Mouse (Mus musculus): ENCODE data around the gene Slk. TPM values are rescaled to one million over a fixed set of nuclear protein-coding genes. Genes with fewer than 3 reads are reported as not detected.
"Not testable (repeated sequence)": the region's sequence is repeated elsewhere in the genome, so short reads cannot be mapped to it uniquely, and the experiment has no call there.

Gene Slk
- polyA plus RNA-seq, 1 experiment from 2014 or later, result 21.1 TPM

GRCm38 (mm10) chr19:47560544-47561161 is 18.8 kb upstream of the Slk start:
- no peak for DNase-seq (ENCODE audit: low spot score)

GRCm38 (mm10) chr19:47561996-47562441 is 17.5 kb upstream of the Slk start:
- H3K27ac ChIP-seq (ENCODE audit: low read depth), result no peak overlapping the region
- ATAC-seq (replicated peaks; ENCODE audit: low FRiP score, low TSS enrichment, low read depth) (peak; percentile 55; the same call in 1 of the 2 replicates), DNase-seq (ENCODE audit: low spot score) (peak; percentile 65)
- no peaks in the 10 kb centered on the region for H3K36me3 ChIP-seq (ENCODE audit: control insufficient read depth, insufficient read depth, low read length)
- H3K4me1 ChIP-seq (replicated peaks; ENCODE audit: control insufficient read depth, insufficient read depth, low read length), result peaks cover 15% of the 10 kb centered on the region; the same call in 1 of the 2 replicates
- no peak overlapping the region for H3K4me3 ChIP-seq (ENCODE audit: low read depth, low read length)
- no peak overlapping the region for H3K4me2 ChIP-seq (ENCODE audit: low read length)
- no peak overlapping the region for H3K9ac ChIP-seq (ENCODE audit: low read length)
- no peaks in the 10 kb centered on the region for H3K27me3 ChIP-seq (replicated peaks; ENCODE audit: control insufficient read depth, insufficient read depth, low read length)
- 32% methylated on average over 5 of the region's 5 CpGs for WGBS
- no peaks in the 10 kb centered on the region for H3K9me3 ChIP-seq (ENCODE audit: control insufficient read depth, low read length)

More at GRCm38 (mm10) chr19:47560544-47561161, 18.8 kb upstream of the Slk start:
- Histone ChIP-seq H3K4me3 (ENCODE audit: low read depth, low read length) (no peak overlapping the region), H3K36me3 (ENCODE audit: control insufficient read depth, insufficient read depth, low read length) (no peaks in the 10 kb centered on the region), H3K27ac (ENCODE audit: low read depth) (no peak overlapping the region), H3K9ac (ENCODE audit: low read length) (no peak overlapping the region), H3K27me3 (replicated peaks; ENCODE audit: control insufficient read depth, insufficient read depth, low read length) (no peaks in the 10 kb centered on the region), H3K9me3 (ENCODE audit: control insufficient read depth, low read length) (no peaks in the 10 kb centered on the region), H3K4me1 (replicated peaks; ENCODE audit: control insufficient read depth, insufficient read depth, low read length) (peaks cover 15% of the 10 kb centered on the region; the same call in 1 of the 2 replicates), H3K4me2 (ENCODE audit: low read length) (no peak overlapping the region)
- ATAC-seq (replicated peaks; ENCODE audit: low FRiP score, low TSS enrichment, low read depth), result 0 out of 2 replicates have a peak, but pooled peaks have one; percentile 24
- WGBS, result 62% methylated on average over 12 of the region's 12 CpGs

GRCm38 (mm10) chr19:47563715-47564114 is 15.8 kb upstream of the Slk start:
- no peak for ATAC-seq (replicated peaks; ENCODE audit: low FRiP score, low TSS enrichment, low read depth)
- DNase-seq (ENCODE audit: low spot score), result no peak
- H3K9ac ChIP-seq (ENCODE audit: low read length), result no peak overlapping the region
- no peaks in the 10 kb centered on the region for H3K36me3 ChIP-seq (ENCODE audit: control insufficient read depth, insufficient read depth, low read length)
- H3K4me3 ChIP-seq (ENCODE audit: low read depth, low read length), result 0 out of 2 replicates have a peak overlapping the region, but pooled peaks have one; percentile 3
- H3K4me2 ChIP-seq (ENCODE audit: low read length), result peak overlapping the region; percentile 39
- no peaks in the 10 kb centered on the region for H3K9me3 ChIP-seq (ENCODE audit: control insufficient read depth, low read length)
- H3K4me1 ChIP-seq (replicated peaks; ENCODE audit: control insufficient read depth, insufficient read depth, low read length), result peaks cover 15% of the 10 kb centered on the region; the same call in 1 of the 2 replicates
- 27% methylated on average over 13 of the region's 13 CpGs for WGBS
- H3K27me3 ChIP-seq (replicated peaks; ENCODE audit: control insufficient read depth, insufficient read depth, low read length), result no peaks in the 10 kb centered on the region
- no peak overlapping the region for H3K27ac ChIP-seq (ENCODE audit: low read depth)

GRCm38 (mm10) chr19:47565031-47565654 is 14.3 kb upstream of the Slk start:
- ATAC-seq (replicated peaks; ENCODE audit: low FRiP score, low TSS enrichment, low read depth), result no peak
- Histone ChIP-seq H3K27me3 (replicated peaks; ENCODE audit: control insufficient read depth, insufficient read depth, low read length) (no peaks in the 10 kb centered on the region), H3K36me3 (ENCODE audit: control insufficient read depth, insufficient read depth, low read length) (no peaks in the 10 kb centered on the region), H3K4me2 (ENCODE audit: low read length) (no peak overlapping the region), H3K27ac (ENCODE audit: low read depth) (0 out of 2 replicates have a peak overlapping the region, but pooled peaks have one; percentile 3), H3K9me3 (ENCODE audit: control insufficient read depth, low read length) (no peaks in the 10 kb centered on the region), H3K4me3 (ENCODE audit: low read depth, low read length) (no peak overlapping the region), H3K4me1 (replicated peaks; ENCODE audit: control insufficient read depth, insufficient read depth, low read length) (0 out of 2 replicates have a peak, but pooled peaks cover 12% of the 10 kb centered on the region), H3K9ac (ENCODE audit: low read length) (no peak overlapping the region)
- WGBS, result 52% methylated on average over 17 of the region's 17 CpGs
- DNase-seq (ENCODE audit: low spot score), result no peak

GRCm38 (mm10) chr19:47565994-47566393 is 13.5 kb upstream of the Slk start:
- Histone ChIP-seq H3K36me3 (ENCODE audit: control insufficient read depth, insufficient read depth, low read length) (no peaks in the 10 kb centered on the region), H3K4me1 (replicated peaks; ENCODE audit: control insufficient read depth, insufficient read depth, low read length) (0 out of 2 replicates have a peak, but pooled peaks cover 12% of the 10 kb centered on the region), H3K27me3 (replicated peaks; ENCODE audit: control insufficient read depth, insufficient read depth, low read length) (no peaks in the 10 kb centered on the region), H3K9me3 (ENCODE audit: control insufficient read depth, low read length) (no peaks in the 10 kb centered on the region), H3K4me2 (ENCODE audit: low read length) (no peak overlapping the region), H3K9ac (ENCODE audit: low read length) (no peak overlapping the region), H3K27ac (ENCODE audit: low read depth) (no peak overlapping the region), H3K4me3 (ENCODE audit: low read depth, low read length) (no peak overlapping the region)
- DNase-seq (ENCODE audit: low spot score) (no peak), ATAC-seq (replicated peaks; ENCODE audit: low FRiP score, low TSS enrichment, low read depth) (no peak)
- WGBS, result 65% methylated on average over 8 of the region's 8 CpGs

GRCm38 (mm10) chr19:47570042-47570441 is 9.4 kb upstream of the Slk start:
- 87% methylated on average over 5 of the region's 5 CpGs for WGBS
- DNase-seq (ENCODE audit: low spot score), result no peak
- Histone ChIP-seq H3K4me1 (replicated peaks; ENCODE audit: control insufficient read depth, insufficient read depth, low read length) (0 out of 2 replicates have a peak, but pooled peaks cover 3% of the 10 kb centered on the region), H3K9me3 (ENCODE audit: control insufficient read depth, low read length) (no peaks in the 10 kb centered on the region), H3K27ac (ENCODE audit: low read depth) (no peak overlapping the region), H3K4me3 (ENCODE audit: low read depth, low read length) (no peak overlapping the region), H3K27me3 (replicated peaks; ENCODE audit: control insufficient read depth, insufficient read depth, low read length) (no peaks in the 10 kb centered on the region), H3K9ac (ENCODE audit: low read length) (no peak overlapping the region), H3K4me2 (ENCODE audit: low read length) (no peak overlapping the region), H3K36me3 (ENCODE audit: control insufficient read depth, insufficient read depth, low read length) (no peaks in the 10 kb centered on the region)
- ATAC-seq (replicated peaks; ENCODE audit: low FRiP score, low TSS enrichment, low read depth), result no peak

- DNase-seq (ENCODE audit: low spot score); ATAC-seq (replicated peaks; ENCODE audit: low FRiP score, low TSS enrichment, low read depth); H3K9me3 ChIP-seq (ENCODE audit: control insufficient read depth, low read length); H3K4me3 ChIP-seq (ENCODE audit: low read depth, low read length); H3K4me1 ChIP-seq (replicated peaks; ENCODE audit: control insufficient read depth, insufficient read depth, low read length); H3K36me3 ChIP-seq (ENCODE audit: control insufficient read depth, insufficient read depth, low read length); H3K9ac ChIP-seq (ENCODE audit: low read length); H3K27ac ChIP-seq (ENCODE audit: low read depth); H3K4me2 ChIP-seq (ENCODE audit: low read length); H3K27me3 ChIP-seq (replicated peaks; ENCODE audit: control insufficient read depth, insufficient read depth, low read length): not testable (repeated sequence)
- WGBS, result 76% methylated on average over 4 of the region's 4 CpGs
Observed at GRCm38 (mm10) chr19:47571981-47572380, 7.5 kb upstream of the Slk start.

- no peaks in the 10 kb centered on the region for H3K4me1 ChIP-seq (replicated peaks; ENCODE audit: control insufficient read depth, insufficient read depth, low read length)
- no peak for DNase-seq (ENCODE audit: low spot score)
- 84% methylated on average over 3 of the region's 3 CpGs for WGBS
- no peaks in the 10 kb centered on the region for H3K27me3 ChIP-seq (replicated peaks; ENCODE audit: control insufficient read depth, insufficient read depth, low read length)
- H3K4me2 ChIP-seq (ENCODE audit: low read length), result no peak overlapping the region
- no peak for ATAC-seq (replicated peaks; ENCODE audit: low FRiP score, low TSS enrichment, low read depth)
- no peak overlapping the region for H3K27ac ChIP-seq (ENCODE audit: low read depth)
- no peak overlapping the region for H3K4me3 ChIP-seq (ENCODE audit: low read depth, low read length)
- no peaks in the 10 kb centered on the region for H3K9me3 ChIP-seq (ENCODE audit: control insufficient read depth, low read length)
- no peaks in the 10 kb centered on the region for H3K36me3 ChIP-seq (ENCODE audit: control insufficient read depth, insufficient read depth, low read length)
- no peak overlapping the region for H3K9ac ChIP-seq (ENCODE audit: low read length)
Observed at GRCm38 (mm10) chr19:47573718-47574117, 5.8 kb upstream of the Slk start.

All from intestine, embryonic 14.5 days (tissue).